Mouse (Mus musculus): ENCODE results near the gene Sipa1l2.
A peak's percentile ranks its signal among the peaks of the same experiment; 100 is the strongest.
"Not testable (repeated sequence)": the region's sequence is repeated elsewhere in the genome, so short reads cannot be mapped to it uniquely, and the experiment has no call there.

Sipa1l2 gene

GRCm38 (mm10) chr8:125447543-125447942, 122.1 kb downstream of the Sipa1l2 start:
- no peak for DNase-seq

- no peak for DNase-seq
Measured at GRCm38 (mm10) chr8:125446236-125446635, 123.4 kb downstream of the Sipa1l2 start.

GRCm38 (mm10) chr8:125445225-125445609, 124.4 kb downstream of the Sipa1l2 start:
- DNase-seq = peak; percentile 34

GRCm38 (mm10) chr8:125444457-125445224, 125.0 kb downstream of the Sipa1l2 start:
- DNase-seq = no peak

GRCm38 (mm10) chr8:125435320-125436100, 134.1 kb downstream of the Sipa1l2 start:
- no peak for DNase-seq

- no peak for DNase-seq
Measured at GRCm38 (mm10) chr8:125434151-125434550, 135.5 kb downstream of the Sipa1l2 start.

- DNase-seq = no peak
Measured at GRCm38 (mm10) chr8:125431321-125431720, 138.3 kb downstream of the Sipa1l2 start.

GRCm38 (mm10) chr8:125430796-125431195, 138.8 kb downstream of the Sipa1l2 start:
- DNase-seq = no peak

GRCm38 (mm10) chr8:125428979-125429690, 140.5 kb downstream of the Sipa1l2 start:
- no peak for DNase-seq

- DNase-seq = peak; percentile 18
Measured at GRCm38 (mm10) chr8:125423861-125424260, 145.7 kb downstream of the Sipa1l2 start.

- DNase-seq = no peak
Measured at GRCm38 (mm10) chr8:125419202-125419830, 150.3 kb downstream of the Sipa1l2 start.

GRCm38 (mm10) chr8:125416146-125416545, 153.5 kb downstream of the Sipa1l2 start:
- DNase-seq = peak; percentile 25

- DNase-seq = peak; percentile 43
Measured at GRCm38 (mm10) chr8:125414651-125415050, 155.0 kb downstream of the Sipa1l2 start.

- DNase-seq = no peak
Measured at GRCm38 (mm10) chr8:125413001-125413909, 156.4 kb downstream of the Sipa1l2 start.

GRCm38 (mm10) chr8:125410646-125411045, 159.0 kb downstream of the Sipa1l2 start:
- no peak for DNase-seq

- no peak for DNase-seq
Measured at GRCm38 (mm10) chr8:125407672-125408071, 161.9 kb downstream of the Sipa1l2 start.

GRCm38 (mm10) chr8:125406453-125406852, 163.2 kb downstream of the Sipa1l2 start:
- no peak for DNase-seq

- DNase-seq = no peak
Measured at GRCm38 (mm10) chr8:125401350-125401749, 168.3 kb downstream of the Sipa1l2 start.

GRCm38 (mm10) chr8:125397981-125398380, 171.6 kb downstream of the Sipa1l2 start:
- DNase-seq = no peak

- not testable (repeated sequence) for DNase-seq
Measured at GRCm38 (mm10) chr8:125395682-125396081, 173.9 kb downstream of the Sipa1l2 start.

GRCm38 (mm10) chr8:125395032-125395431, 174.6 kb downstream of the Sipa1l2 start:
- DNase-seq = no peak

- DNase-seq = no peak
Measured at GRCm38 (mm10) chr8:125391685-125392084, 177.9 kb downstream of the Sipa1l2 start.

All from kidney, adult 18-20 months (tissue).